Mouse (Mus musculus) liver, embryonic 14.5 days (tissue): ENCODE data around the gene BC034090. TPM values are rescaled to one million over a fixed set of nuclear protein-coding genes. Genes with fewer than 3 reads are reported as not detected.

Experiments used
- ATAC-seq: fragments of 200-750 bp; cut with Nextera tagmentation; 2 replicates; pipeline ENCODE4 v1.8.0; 2017; ENCODE audit warnings: moderate number of reproducible peaks, mild to moderate bottlenecking, moderate library complexity; ENCODE audit not compliant: insufficient read depth
- DNase-seq, 3 experiments: peaks; one replicate each; pipeline ENCODE4 v3.0.0-alpha.2; 2012 to 2013; ENCODE audit warnings: low read depth in 3 of 3, low spot score in 3 of 3
- H3K27ac ChIP-seq: fragments of 300-500 bp; sonication (generic); 2 replicates; pipeline ENCODE4 v1.5.1; 2014; ENCODE audit warnings: moderate library complexity, mild to moderate bottlenecking, control low read depth, inconsistent platforms
- H3K27me3 ChIP-seq: fragments of 300-500 bp; sonication (generic); 2 replicates; pipeline ENCODE4 v1.6.1; 2014; ENCODE audit warnings: mild to moderate bottlenecking, low read length, moderate library complexity; ENCODE audit not compliant: control insufficient read depth, insufficient read depth
- H3K36me3 ChIP-seq: fragments of 300-500 bp; sonication (generic); replicated peaks from 2 replicates; pipeline ENCODE4 v1.6.1; 2014; ENCODE audit warnings: low read depth; ENCODE audit not compliant: control insufficient read depth, insufficient read depth
- H3K4me1 ChIP-seq, 2 experiments: fragments of 200-500 bp in 1 of 2; fragments of 300-500 bp in 1 of 2; sonication (generic) in 1 of 2; replicated peaks; 2 replicates each; pipeline ENCODE4 v1.6.1; 2012 to 2014; ENCODE audit warnings: antibody characterized with exemption in 1 of 2, inconsistent platforms in 1 of 2, low read length in 1 of 2; ENCODE audit not compliant: control insufficient read depth in 2 of 2, insufficient read depth in 2 of 2
- H3K4me2 ChIP-seq: fragments of 300-500 bp; sonication (generic); 2 replicates; pipeline ENCODE4 v1.6.1; 2014; ENCODE audit warnings: low read depth, mild to moderate bottlenecking, control low read depth, moderate library complexity
- H3K4me3 ChIP-seq, 2 experiments: fragments of 200-500 bp in 1 of 2; fragments of 300-500 bp in 1 of 2; sonication (generic) in 1 of 2; 2 replicates each; pipeline ENCODE4 v1.5.1; 2012 to 2014; ENCODE audit warnings: low read depth in 2 of 2, low read length in 2 of 2, mild to moderate bottlenecking in 2 of 2, control low read depth in 1 of 2, inconsistent platforms in 1 of 2, moderate library complexity in 1 of 2; ENCODE audit not compliant: insufficient read depth in 1 of 2
- H3K9ac ChIP-seq: fragments of 300-500 bp; sonication (generic); replicated peaks from 2 replicates; pipeline ENCODE4 v1.6.1; 2014; ENCODE audit warnings: mild to moderate bottlenecking, control low read depth, moderate library complexity
- H3K9me3 ChIP-seq: fragments of 300-500 bp; sonication (generic); 2 replicates; pipeline ENCODE4 v1.6.1; 2016; ENCODE audit warnings: low read length, mixed read lengths; ENCODE audit not compliant: control insufficient read depth
- CTCF ChIP-seq: IDR thresholded peaks from 2 replicates; pipeline ENCODE4 v1.5.1; 2016; ENCODE audit warnings: antibody characterized with exemption, low read depth, control low read depth
- EP300 ChIP-seq: IDR thresholded peaks from 2 replicates; pipeline ENCODE4 v1.6.1; 2016; ENCODE audit warnings: antibody characterized with exemption, low read depth
- WGBS: fragments of 180-500 bp; shearing (Covaris S2); extraction: QIAGEN DNeasy Blood & Tissue Kit; methylation state at CpG from one replicate; pipeline ENCODE4 v1.1.7; 2014; ENCODE audit not compliant: insufficient replicate concordance; 5-methylcytosine and 5-hydroxymethylcytosine counted together
- polyA plus RNA-seq, 2 experiments: library from polyadenylated mRNA; depleted of rRNA in 1 of 2; stranded (reverse) in 1 of 2; unstranded in 1 of 2; fragments of >200 nt; fragmentation: Nextera tagmentation in 1 of 2; extraction: Ambion mirVana in 1 of 2; gene quantifications; 2 replicates each; pipeline versions ENCODE4 v1.2.1 to v1.2.3; 2012 to 2014

The BC034090 gene
- polyA plus RNA-seq (2012; rRNA removed) (0.32 TPM in 2 replicates), polyA plus RNA-seq (2014; fragmentation: Nextera tagmentation; extraction: Ambion mirVana) (0.06 TPM in 1 of 2 replicates, not detected in the other)

GRCm38 (mm10) chr1:155243797-155244770 lies at the start of gene BC034090:
TSS of gene BC034090 (minus strand) at chr1:155244444.
- DNase-seq (no peak), ATAC-seq (0 out of 2 replicates have a peak, but pooled peaks have one; percentile 15)
- Histone ChIP-seq H3K4me2 (peak within 1 kb of the TSS; percentile 58), H3K9me3 (no peaks in the 10 kb centered on the region), H3K36me3 (no peaks in the 10 kb centered on the region), H3K4me1 (no peaks in the 10 kb centered on the region), H3K9ac (no peak within 1 kb of the TSS), H3K27me3 (peaks cover 34% of the 10 kb centered on the region), H3K4me3 (peak within 1 kb of the TSS; percentile 24 to 45; a peak in 3 of 4 replicates), H3K27ac (no peak within 1 kb of the TSS)
- no peak for TF ChIP-seq EP300
- TF ChIP-seq CTCF = no peak
- WGBS = 2% methylated on average over 82 of the region's 85 CpGs

DNA sequence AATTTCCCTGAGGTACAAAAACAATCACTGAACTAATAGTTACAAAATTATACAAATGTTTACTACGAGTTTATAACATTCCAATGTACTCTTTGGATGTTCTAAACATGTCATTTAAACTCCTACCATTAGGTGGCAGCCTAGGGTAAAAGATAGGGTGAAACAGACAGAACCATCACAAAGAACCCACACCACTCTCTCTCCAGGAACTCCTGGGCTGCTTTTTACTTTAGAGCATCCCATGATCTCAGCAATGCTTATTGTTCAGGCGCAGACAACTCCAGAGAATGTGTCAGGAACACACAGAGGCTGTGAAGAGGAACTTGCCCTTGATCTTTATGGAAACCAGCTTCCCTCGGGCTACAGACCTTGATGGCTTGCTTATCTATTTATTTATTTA lies 49.2 kb upstream of the BC034090 start:
- Histone ChIP-seq H3K4me1 (no peaks in the 10 kb centered on the region), H3K9ac (no peak overlapping the region), H3K27ac (no peak overlapping the region), H3K4me2 (no peak overlapping the region), H3K36me3 (peaks cover 4% of the 10 kb centered on the region), H3K4me3 (no peak overlapping the region), H3K9me3 (no peaks in the 10 kb centered on the region), H3K27me3 (no peaks in the 10 kb centered on the region)
- ATAC-seq (0 out of 2 replicates have a peak, but pooled peaks have one; percentile 48), DNase-seq (peak; percentile 39 to 61 (median 42))
- 16% methylated on average over 3 of the region's 3 CpGs for WGBS
- TF ChIP-seq EP300 (no peak), CTCF (peak; percentile 66)

GRCm38 (mm10) chr1:155289411-155289810 lies 45.2 kb upstream of the BC034090 start:
- DNase-seq (no peak), ATAC-seq (no peak)
- Histone ChIP-seq H3K4me2 (no peak overlapping the region), H3K9me3 (no peaks in the 10 kb centered on the region), H3K4me1 (no peaks in the 10 kb centered on the region), H3K27ac (no peak overlapping the region), H3K9ac (no peak overlapping the region), H3K27me3 (no peaks in the 10 kb centered on the region), H3K4me3 (no peak overlapping the region), H3K36me3 (peaks cover 4% of the 10 kb centered on the region)
- TF ChIP-seq CTCF (no peak), EP300 (no peak)
- 78% methylated on average over 1 of the region's 1 CpGs for WGBS

DNA sequence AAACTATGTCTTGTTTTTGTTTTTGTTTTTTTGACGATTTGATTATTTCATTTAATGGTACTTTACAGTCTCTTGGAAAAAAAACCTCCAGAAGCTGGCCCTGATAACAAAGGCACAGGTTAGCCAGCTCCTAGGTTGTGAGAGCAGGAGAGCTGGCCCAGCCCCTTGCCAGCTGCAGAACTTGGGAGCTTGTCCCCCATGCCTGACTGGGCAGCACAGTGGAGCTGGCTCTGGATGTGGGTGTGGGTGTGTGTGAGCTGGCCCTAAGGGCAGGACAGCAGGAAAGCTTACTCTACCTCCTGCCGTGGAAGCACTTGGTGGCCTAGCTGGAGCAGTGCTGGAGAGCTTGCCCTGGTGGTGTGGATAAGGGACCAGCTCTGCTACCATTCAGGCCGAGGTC lies 43.8 kb upstream of the BC034090 start:
- Histone ChIP-seq H3K4me1 (no peaks in the 10 kb centered on the region), H3K9me3 (no peaks in the 10 kb centered on the region), H3K36me3 (peaks cover 4% of the 10 kb centered on the region), H3K4me3 (no peak overlapping the region), H3K9ac (no peak overlapping the region), H3K27me3 (no peaks in the 10 kb centered on the region), H3K4me2 (no peak overlapping the region), H3K27ac (no peak overlapping the region)
- WGBS = 66% methylated on average over 3 of the region's 3 CpGs
- no peak for TF ChIP-seq EP300
- no peak for TF ChIP-seq CTCF
- ATAC-seq = no peak
- no peak for DNase-seq

- WGBS = 56% methylated on average over 7 of the region's 7 CpGs
- peaks cover 3% of the 10 kb centered on the region; the same call in 1 of the 2 replicates for H3K36me3 ChIP-seq
- no peak for TF ChIP-seq CTCF
- no peak for TF ChIP-seq EP300
Measured at GRCm38 (mm10) chr1:155283808-155284207, 39.6 kb upstream of the BC034090 start.

More at GRCm38 (mm10) chr1:155283808-155284207, 39.6 kb upstream of the BC034090 start:
- H3K9me3 ChIP-seq = no peaks in the 10 kb centered on the region
- no peak overlapping the region for H3K4me2 ChIP-seq
- H3K4me3 ChIP-seq = no peak overlapping the region
- no peak overlapping the region for H3K9ac ChIP-seq
- no peak for ATAC-seq
- peaks cover 0 to 5% of the 10 kb centered on the region in 2 experiments; a peak in 2 of 4 replicates for H3K4me1 ChIP-seq
- H3K27ac ChIP-seq = no peak overlapping the region
- no peaks in the 10 kb centered on the region for H3K27me3 ChIP-seq
- no peak for DNase-seq
